Mouse (Mus musculus) kidney, postnatal 0 days (tissue): ENCODE data around the gene Gm44965. TPM values are rescaled to one million over a fixed set of nuclear protein-coding genes. Genes with fewer than 3 reads are reported as not detected.
A peak's percentile ranks its signal among the peaks of the same experiment; 100 is the strongest.

Source experiments
- ATAC-seq: fragments of 200-750 bp; cut with Nextera tagmentation; replicated peaks from 2 replicates; pipeline ENCODE4 v1.8.0; 2017; ENCODE audit warnings: low read depth, moderate number of reproducible peaks, moderate TSS enrichment, moderate library complexity; ENCODE audit not compliant: low FRiP score
- DNase-seq: peaks from one replicate; pipeline ENCODE4 v3.0.0-alpha.2; 2016; ENCODE audit warnings: low spot score
- H3K27ac ChIP-seq: fragments of 300-500 bp; sonication (generic); 2 replicates; pipeline ENCODE4 v1.5.1; 2014; ENCODE audit warnings: mild to moderate bottlenecking
- H3K27me3 ChIP-seq: fragments of 300-500 bp; sonication (generic); 2 replicates; pipeline ENCODE4 v1.6.1; 2014; ENCODE audit warnings: low read length, mixed read lengths; ENCODE audit not compliant: insufficient read depth
- H3K36me3 ChIP-seq: fragments of 300-500 bp; sonication (generic); 2 replicates; pipeline ENCODE4 v1.6.1; 2014; ENCODE audit warnings: low read length, mixed read lengths; ENCODE audit not compliant: insufficient read depth
- H3K4me1 ChIP-seq: fragments of 300-500 bp; sonication (generic); replicated peaks from 2 replicates; pipeline ENCODE4 v1.6.1; 2014; ENCODE audit warnings: antibody characterized with exemption, low read length, mixed read lengths; ENCODE audit not compliant: insufficient read depth
- H3K4me2 ChIP-seq: fragments of 300-500 bp; sonication (generic); 2 replicates; pipeline ENCODE4 v1.6.1; 2014; ENCODE audit warnings: mild to moderate bottlenecking, low read length, moderate library complexity, mixed read lengths
- H3K4me3 ChIP-seq: fragments of 300-500 bp; sonication (generic); replicated peaks from 2 replicates; pipeline ENCODE4 v1.5.1; 2014; ENCODE audit warnings: low read depth, low read length
- H3K9ac ChIP-seq: fragments of 300-500 bp; sonication (generic); 2 replicates; pipeline ENCODE4 v1.6.1; 2014; ENCODE audit warnings: low read depth, low read length
- H3K9me3 ChIP-seq: fragments of 300-500 bp; sonication (generic); replicated peaks from 2 replicates; pipeline ENCODE4 v1.6.1; 2016; ENCODE audit warnings: low read length, inconsistent platforms, mixed read lengths
- CTCF ChIP-seq: IDR thresholded peaks from 2 replicates; pipeline ENCODE4 v1.5.1; 2016; ENCODE audit warnings: antibody characterized with exemption, low read depth, mild to moderate bottlenecking, moderate library complexity
- WGBS: fragments of 180-500 bp; shearing (Covaris S2); extraction: QIAGEN DNeasy Blood & Tissue Kit; methylation state at CpG from one replicate; pipeline ENCODE4 v1.1.7; 2014; 5-methylcytosine and 5-hydroxymethylcytosine counted together
- polyA plus RNA-seq: library from polyadenylated mRNA; unstranded; fragments of >200 nt; fragmentation: Nextera tagmentation; extraction: Ambion mirVana; gene quantifications from 2 replicates; pipeline ENCODE4 v1.2.1, GENCODE M21; 2015

The Gm44965 gene
- polyA plus RNA-seq, 1 experiment from 2014 or later, result not detected

DNA sequence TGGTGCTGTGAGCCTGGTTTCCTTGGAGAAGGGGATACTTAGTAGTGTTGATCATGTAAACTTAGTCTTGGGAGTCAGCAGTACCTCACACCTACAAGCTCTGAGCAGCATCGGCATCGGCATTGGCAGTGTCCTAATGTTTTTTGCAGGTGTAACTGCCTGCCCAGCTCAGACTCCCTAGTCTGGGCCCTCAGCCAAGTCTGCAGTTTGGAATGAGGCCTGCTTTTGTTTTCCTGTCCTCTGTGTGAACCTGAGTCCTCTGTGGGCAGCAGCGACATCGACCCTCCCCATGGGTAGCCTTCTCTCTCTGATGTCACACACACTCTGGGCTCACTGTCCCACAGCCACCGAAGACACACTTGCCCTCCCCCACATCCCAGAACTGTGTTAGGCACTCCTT is 27.4 kb upstream of the Gm44965 start:
- Histone ChIP-seq H3K4me2 (no peak overlapping the region), H3K4me3 (no peak overlapping the region), H3K9me3 (no peaks in the 10 kb centered on the region), H3K27ac (no peak overlapping the region), H3K36me3 (no peaks in the 10 kb centered on the region), H3K9ac (no peak overlapping the region), H3K4me1 (peaks cover 24% of the 10 kb centered on the region; the same call in 1 of the 2 replicates), H3K27me3 (no peaks in the 10 kb centered on the region)
- no peak for TF ChIP-seq CTCF
- DNase-seq, result peak; percentile 81
- WGBS, result 7% methylated on average over 5 of the region's 5 CpGs
- ATAC-seq, result peak; percentile 40; the same call in 1 of the 2 replicates

DNA sequence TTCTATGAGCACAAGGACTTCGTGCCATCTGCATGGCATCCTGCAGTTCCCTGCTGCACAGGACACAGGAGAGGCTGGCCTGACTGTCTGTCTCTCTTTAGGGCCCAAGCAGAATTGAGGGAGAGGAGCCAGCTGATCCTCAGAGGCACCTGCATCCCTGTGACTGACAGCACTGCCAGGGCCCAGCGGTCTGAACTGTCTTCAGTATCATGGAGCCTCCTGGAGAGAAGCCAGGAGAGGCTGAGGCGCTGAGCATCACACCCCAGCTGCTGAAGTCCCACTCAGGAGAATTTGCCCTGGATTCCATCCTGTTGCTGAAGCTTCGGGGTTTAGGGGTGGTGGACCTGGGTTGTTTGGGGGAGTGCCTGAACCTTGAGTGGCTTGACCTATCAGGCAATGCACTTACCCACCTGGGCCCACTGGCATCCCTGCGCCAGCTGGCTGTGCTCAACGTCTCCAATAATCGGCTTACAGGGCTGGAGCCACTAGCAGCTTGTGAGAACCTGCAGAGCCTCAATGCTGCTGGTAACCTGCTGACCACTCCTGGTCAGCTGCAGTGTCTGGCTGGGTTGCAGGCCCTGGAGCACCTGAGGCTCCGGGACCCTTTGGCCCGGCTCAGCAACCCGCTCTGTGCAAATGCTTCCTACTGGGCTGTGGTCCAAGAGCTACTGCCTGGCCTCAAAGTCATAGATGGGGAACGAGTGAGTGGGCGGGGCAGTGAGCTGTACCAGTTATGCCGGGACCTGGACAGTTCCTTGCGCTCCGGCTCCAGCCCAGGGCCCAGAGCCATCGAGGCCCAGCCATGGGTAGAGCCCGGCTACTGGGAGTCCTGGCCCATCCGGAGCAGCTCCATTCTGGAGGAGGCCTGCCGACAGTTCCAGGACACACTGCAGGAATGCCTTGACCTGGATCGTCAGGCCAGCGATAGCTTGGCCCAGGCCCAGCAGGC is 25.4 kb upstream of the Gm44965 start:
- ATAC-seq (peak; percentile 55), DNase-seq (peak; percentile 77)
- H3K9me3 ChIP-seq, result no peaks in the 10 kb centered on the region
- H3K9ac ChIP-seq, result no peak overlapping the region
- peak overlapping the region; percentile 23; the same call in 1 of the 2 replicates for H3K4me2 ChIP-seq
- peak overlapping the region; percentile 72 for H3K27ac ChIP-seq
- no peak for TF ChIP-seq CTCF
- H3K4me3 ChIP-seq, result no peak overlapping the region
- H3K27me3 ChIP-seq, result no peaks in the 10 kb centered on the region
- 39% methylated on average over 21 of the region's 21 CpGs for WGBS
- H3K4me1 ChIP-seq, result peaks cover 30% of the 10 kb centered on the region
- H3K36me3 ChIP-seq, result no peaks in the 10 kb centered on the region

DNA sequence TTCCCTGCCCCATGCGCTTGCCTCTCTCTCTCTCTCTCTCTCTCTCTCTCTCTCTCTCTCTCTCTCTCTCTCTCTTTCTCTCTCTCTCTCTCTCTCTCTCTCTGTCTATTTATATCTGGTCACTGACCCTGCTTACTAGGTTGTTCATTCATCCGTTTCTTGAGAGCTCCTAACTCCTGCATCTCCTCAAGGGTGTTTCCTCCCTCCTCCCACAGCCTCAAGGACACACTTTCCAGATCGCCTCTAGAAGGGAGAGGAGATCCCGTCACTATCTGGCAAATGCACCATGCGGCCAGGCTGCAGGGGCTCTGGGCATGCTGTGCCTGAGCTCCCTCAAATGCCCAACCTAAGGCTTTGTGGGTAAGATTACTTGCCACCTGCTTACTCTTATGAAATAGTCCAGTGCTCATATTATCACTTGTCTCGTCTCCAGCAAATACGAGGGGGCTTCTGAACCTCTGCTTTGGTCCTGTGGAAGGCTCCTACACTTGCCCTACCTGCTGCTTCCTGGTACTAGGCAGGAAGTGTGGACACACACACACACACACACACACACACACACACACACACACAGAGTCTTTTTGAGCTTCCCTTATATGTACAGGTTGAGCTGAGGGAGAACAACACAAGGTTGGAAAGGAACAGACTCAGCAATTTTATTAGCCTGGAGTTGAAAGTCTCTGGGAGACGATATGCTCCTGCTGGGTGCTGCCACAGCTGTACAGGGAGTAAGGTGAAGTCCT is 24.5 kb upstream of the Gm44965 start:
- H3K27me3 ChIP-seq, result no peaks in the 10 kb centered on the region
- no peak overlapping the region for H3K9ac ChIP-seq
- peaks cover 31% of the 10 kb centered on the region for H3K4me1 ChIP-seq
- 45% methylated on average over 8 of the region's 8 CpGs for WGBS
- 0 out of 2 replicates have a peak overlapping the region, but pooled peaks have one; percentile 23 for H3K4me2 ChIP-seq
- no peak for TF ChIP-seq CTCF
- ATAC-seq, result no peak
- H3K9me3 ChIP-seq, result no peaks in the 10 kb centered on the region
- no peaks in the 10 kb centered on the region for H3K36me3 ChIP-seq
- peak overlapping the region; percentile 72; the same call in 1 of the 2 replicates for H3K27ac ChIP-seq
- peak; percentile 56 for DNase-seq
- H3K4me3 ChIP-seq, result no peak overlapping the region

DNA sequence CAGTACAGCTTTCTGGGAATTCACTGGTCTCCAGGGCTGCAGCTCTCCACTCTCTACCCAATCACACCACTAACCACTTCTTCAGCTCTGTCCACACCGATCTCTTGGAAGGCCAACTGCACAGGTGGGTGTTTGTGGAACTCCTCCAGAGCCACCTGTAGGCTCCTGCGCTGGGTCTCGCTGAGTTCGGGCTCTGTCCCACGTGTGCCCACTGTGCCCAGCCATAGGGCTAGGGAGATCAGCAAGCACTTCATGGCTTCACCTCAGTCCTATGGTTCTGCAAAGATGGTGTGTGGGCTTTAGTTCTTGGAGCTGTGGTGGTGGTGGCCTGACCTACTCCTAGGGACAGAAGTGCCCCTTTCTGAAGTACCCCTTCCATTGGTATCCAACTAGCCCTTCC is 21.7 kb upstream of the Gm44965 start:
- no peaks in the 10 kb centered on the region for H3K36me3 ChIP-seq
- peak overlapping the region; percentile 9; the same call in 1 of the 2 replicates for H3K4me3 ChIP-seq
- peaks cover 26% of the 10 kb centered on the region for H3K4me1 ChIP-seq
- TF ChIP-seq CTCF, result no peak
- H3K9me3 ChIP-seq, result no peaks in the 10 kb centered on the region
- 91% methylated on average over 5 of the region's 5 CpGs for WGBS
- no peaks in the 10 kb centered on the region for H3K27me3 ChIP-seq
- peak overlapping the region; percentile 25; the same call in 1 of the 2 replicates for H3K9ac ChIP-seq
- DNase-seq (no peak), ATAC-seq (no peak)
- H3K27ac ChIP-seq, result peak overlapping the region; percentile 51; the same call in 1 of the 2 replicates
- H3K4me2 ChIP-seq, result peak overlapping the region; percentile 43

DNA sequence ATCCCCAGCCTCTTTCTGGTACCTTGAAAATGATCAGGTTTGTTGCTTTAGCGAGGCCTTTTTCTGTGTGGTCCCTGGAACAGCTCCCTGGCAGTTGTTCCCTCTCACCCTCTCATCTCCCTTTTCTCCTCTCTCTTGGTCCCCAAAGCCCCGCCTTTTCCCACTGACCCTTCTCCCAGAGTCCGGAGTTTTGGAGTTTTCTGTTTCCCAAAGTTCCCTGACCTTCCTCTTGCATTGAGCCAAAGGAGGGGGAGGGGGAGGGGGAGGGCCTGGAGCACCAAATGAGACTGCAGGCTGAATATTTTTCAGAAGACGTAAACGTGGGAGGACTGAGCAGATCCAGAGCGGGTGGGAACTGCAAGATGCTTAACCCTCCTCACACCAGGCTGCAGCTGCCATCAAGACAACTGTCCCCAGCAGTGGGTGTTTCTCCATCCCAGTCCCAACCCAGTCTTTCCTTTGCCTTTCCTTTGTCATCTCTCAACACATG is 21.1 kb upstream of the Gm44965 start, which contains the start of gene Rarres2:
Gene Rarres2 (minus strand): TSS at position 218 of the 490 bp plus-strand sequence.
- peak within 1 kb of the TSS; percentile 43 for H3K4me2 ChIP-seq
- peaks cover 26% of the 10 kb centered on the region for H3K4me1 ChIP-seq
- DNase-seq (peak; percentile 85), ATAC-seq (peak; percentile 37; the same call in 1 of the 2 replicates)
- peak within 1 kb of the TSS; percentile 25 for H3K9ac ChIP-seq
- H3K4me3 ChIP-seq, result peak within 1 kb of the TSS; percentile 9; the same call in 1 of the 2 replicates
- H3K36me3 ChIP-seq, result no peaks in the 10 kb centered on the region
- TF ChIP-seq CTCF, result no peak
- peak within 1 kb of the TSS; percentile 51 for H3K27ac ChIP-seq
- WGBS, result 22% methylated on average over 6 of the region's 6 CpGs
- no peaks in the 10 kb centered on the region for H3K9me3 ChIP-seq
- no peaks in the 10 kb centered on the region for H3K27me3 ChIP-seq

DNA sequence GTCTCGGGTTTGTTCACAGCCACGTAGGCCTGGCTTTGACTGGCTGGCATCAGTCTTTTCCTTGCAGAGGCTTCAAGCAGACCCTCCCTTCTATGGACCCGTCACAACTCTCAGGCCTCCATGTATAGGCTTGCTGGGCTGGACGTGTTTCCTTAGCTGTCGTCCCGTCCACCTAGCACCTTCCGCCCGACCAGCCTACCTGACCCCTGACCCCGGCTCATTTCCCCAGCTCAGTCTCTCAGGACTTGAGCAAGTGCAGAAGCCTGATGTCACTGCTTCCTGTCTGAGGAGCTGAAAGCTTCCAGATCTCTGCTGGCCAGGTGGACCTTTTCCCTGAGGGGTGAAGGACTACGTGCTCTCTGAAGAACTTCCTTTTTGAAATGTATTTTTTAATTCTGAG is 20.5 kb upstream of the Gm44965 start:
- ATAC-seq (no peak), DNase-seq (no peak)
- Histone ChIP-seq H3K4me1 (peaks cover 21% of the 10 kb centered on the region), H3K9ac (no peak overlapping the region; the same call in 1 of the 2 replicates), H3K27me3 (no peaks in the 10 kb centered on the region), H3K4me2 (no peak overlapping the region), H3K27ac (peak overlapping the region; percentile 51), H3K9me3 (no peaks in the 10 kb centered on the region), H3K36me3 (no peaks in the 10 kb centered on the region), H3K4me3 (no peak overlapping the region)
- 25% methylated on average over 10 of the region's 10 CpGs for WGBS
- no peak for TF ChIP-seq CTCF
